Mouse (Mus musculus) kidney, embryonic 14.5 days (tissue): ENCODE results near the gene Rara. TPM values are rescaled to one million over a fixed set of nuclear protein-coding genes. Genes with fewer than 3 reads are reported as not detected.
"Not testable (repeated sequence)": the region's sequence is repeated elsewhere in the genome, so short reads cannot be mapped to it uniquely, and the experiment has no call there.

Experiments
- ATAC-seq: fragments of 200-750 bp; cut with Nextera tagmentation; 2 replicates; pipeline ENCODE4 v1.8.0; 2017; ENCODE audit warnings: moderate number of reproducible peaks, mild to moderate bottlenecking, moderate TSS enrichment, moderate library complexity; ENCODE audit not compliant: low FRiP score, low TSS enrichment
- H3K27ac ChIP-seq: fragments of 300-500 bp; sonication (generic); 2 replicates; pipeline ENCODE4 v1.5.1; 2014; ENCODE audit warnings: low read depth, mild to moderate bottlenecking, low read length, moderate library complexity, mixed read lengths
- H3K27me3 ChIP-seq: fragments of 300-500 bp; sonication (generic); 2 replicates; pipeline ENCODE4 v1.6.1; 2014; ENCODE audit warnings: mild to moderate bottlenecking, low read length; ENCODE audit not compliant: control insufficient read depth, insufficient read depth
- H3K36me3 ChIP-seq: fragments of 300-500 bp; sonication (generic); 2 replicates; pipeline ENCODE4 v1.6.1; 2014; ENCODE audit warnings: low read length, mixed read lengths; ENCODE audit not compliant: control insufficient read depth, insufficient read depth
- H3K4me1 ChIP-seq: fragments of 300-500 bp; sonication (generic); 2 replicates; pipeline ENCODE4 v1.6.1; 2014; ENCODE audit warnings: low read length, mixed read lengths; ENCODE audit not compliant: control insufficient read depth, insufficient read depth
- H3K4me2 ChIP-seq: fragments of 300-500 bp; sonication (generic); replicated peaks from 2 replicates; pipeline ENCODE4 v1.6.1; 2014; ENCODE audit warnings: low read depth, mild to moderate bottlenecking, low read length
- H3K4me3 ChIP-seq: fragments of 300-500 bp; sonication (generic); 2 replicates; pipeline ENCODE4 v1.5.1; 2014; ENCODE audit warnings: mild to moderate bottlenecking, low read length
- H3K9ac ChIP-seq: fragments of 300-500 bp; sonication (generic); 2 replicates; pipeline ENCODE4 v1.6.1; 2014; ENCODE audit warnings: low read depth, mild to moderate bottlenecking, low read length, moderate library complexity
- H3K9me3 ChIP-seq: fragments of 300-500 bp; sonication (generic); 2 replicates; pipeline ENCODE4 v1.6.1; 2016; ENCODE audit warnings: low read length; ENCODE audit not compliant: control insufficient read depth
- WGBS: fragments of 180-500 bp; shearing (Covaris S2); extraction: QIAGEN DNeasy Blood & Tissue Kit; methylation state at CpG from one replicate; pipeline ENCODE4 v1.1.7; 2014; 5-methylcytosine and 5-hydroxymethylcytosine counted together
- polyA plus RNA-seq: library from polyadenylated mRNA; unstranded; fragments of >200 nt; fragmentation: Nextera tagmentation; extraction: Ambion mirVana; gene quantifications from 2 replicates; pipeline ENCODE4 v1.2.1, GENCODE M21; 2014

The Rara gene
- polyA plus RNA-seq, 1 experiment from 2014 or later, result 36.7 TPM

GRCm38 (mm10) chr11:98905583-98905982 lies 22.0 kb upstream of the Rara start:
- Histone ChIP-seq H3K4me2 (no peak overlapping the region), H3K27me3 (no peaks in the 10 kb centered on the region), H3K9ac (no peak overlapping the region), H3K4me3 (no peak overlapping the region), H3K36me3 (peaks cover 22% of the 10 kb centered on the region), H3K4me1 (peaks cover 35% of the 10 kb centered on the region), H3K9me3 (no peaks in the 10 kb centered on the region), H3K27ac (peak overlapping the region; percentile 68; the same call in 1 of the 2 replicates)
- 77% methylated on average over 4 of the region's 4 CpGs for WGBS
- no peak for ATAC-seq

DNA sequence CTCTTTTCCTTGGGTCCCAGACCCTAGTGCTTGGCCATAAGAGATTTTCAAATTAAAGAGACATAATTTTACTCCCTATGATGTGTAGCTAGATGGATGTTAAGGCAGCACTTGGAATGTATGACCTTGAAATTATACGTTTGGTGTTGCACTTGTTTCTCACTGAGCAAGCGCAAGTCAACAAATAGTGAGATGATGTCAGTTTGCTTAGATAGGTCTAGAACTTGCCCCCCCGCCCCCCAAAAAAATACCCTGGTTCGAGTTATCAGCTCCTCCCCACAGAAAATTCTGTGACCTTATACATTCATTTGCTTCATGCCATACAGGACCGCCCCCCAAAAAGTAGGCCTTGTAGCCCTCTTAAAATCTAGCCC lies 20.6 kb upstream of the Rara start:
- peaks cover 35% of the 10 kb centered on the region for H3K4me1 ChIP-seq
- 60% methylated on average over 5 of the region's 5 CpGs for WGBS
- no peaks in the 10 kb centered on the region for H3K9me3 ChIP-seq
- no peaks in the 10 kb centered on the region for H3K27me3 ChIP-seq
- no peak for ATAC-seq
- peak overlapping the region; percentile 47; the same call in 1 of the 2 replicates for H3K9ac ChIP-seq
- no peak overlapping the region for H3K27ac ChIP-seq
- peak overlapping the region; percentile 93 for H3K4me2 ChIP-seq
- peaks cover 25% of the 10 kb centered on the region for H3K36me3 ChIP-seq
- H3K4me3 ChIP-seq, result peak overlapping the region; percentile 19; the same call in 1 of the 2 replicates

GRCm38 (mm10) chr11:98907437-98908173 lies 20.0 kb upstream of the Rara start, which contains the start of gene Cdc6:
Gene Cdc6, plus strand, starts transcription at chr11:98907801.
- Histone ChIP-seq H3K36me3 (peaks cover 28% of the 10 kb centered on the region), H3K4me3 (peak within 1 kb of the TSS; percentile 66), H3K9ac (peak within 1 kb of the TSS; percentile 67), H3K27me3 (no peaks in the 10 kb centered on the region), H3K27ac (peak within 1 kb of the TSS; percentile 59; the same call in 1 of the 2 replicates), H3K9me3 (no peaks in the 10 kb centered on the region), H3K4me1 (peaks cover 30% of the 10 kb centered on the region), H3K4me2 (peak within 1 kb of the TSS; percentile 93)
- ATAC-seq, result peak; percentile 96
- WGBS, result under 1% methylated on average over 49 of the region's 49 CpGs

- peak overlapping the region; percentile 66; the same call in 1 of the 2 replicates for H3K4me3 ChIP-seq
- peak overlapping the region; percentile 93; the same call in 1 of the 2 replicates for H3K4me2 ChIP-seq
- H3K9ac ChIP-seq, result peak overlapping the region; percentile 40
- 52% methylated on average over 6 of the region's 6 CpGs for WGBS
- peaks cover 48% of the 10 kb centered on the region for H3K36me3 ChIP-seq
- H3K4me1 ChIP-seq, result peaks cover 20% of the 10 kb centered on the region
- H3K27ac ChIP-seq, result no peak overlapping the region
- no peak for ATAC-seq
- no peaks in the 10 kb centered on the region for H3K27me3 ChIP-seq
- H3K9me3 ChIP-seq, result no peaks in the 10 kb centered on the region
Measured at GRCm38 (mm10) chr11:98909654-98910053, 18.0 kb upstream of the Rara start.

GRCm38 (mm10) chr11:98910415-98910814 lies 17.2 kb upstream of the Rara start:
- Histone ChIP-seq H3K27me3 (no peaks in the 10 kb centered on the region), H3K36me3 (peaks cover 55% of the 10 kb centered on the region), H3K4me3 (no peak overlapping the region), H3K9ac (no peak overlapping the region), H3K27ac (no peak overlapping the region), H3K4me2 (no peak overlapping the region), H3K4me1 (peaks cover 20% of the 10 kb centered on the region), H3K9me3 (no peaks in the 10 kb centered on the region)
- WGBS, result 90% methylated on average over 11 of the region's 11 CpGs
- no peak for ATAC-seq

DNA sequence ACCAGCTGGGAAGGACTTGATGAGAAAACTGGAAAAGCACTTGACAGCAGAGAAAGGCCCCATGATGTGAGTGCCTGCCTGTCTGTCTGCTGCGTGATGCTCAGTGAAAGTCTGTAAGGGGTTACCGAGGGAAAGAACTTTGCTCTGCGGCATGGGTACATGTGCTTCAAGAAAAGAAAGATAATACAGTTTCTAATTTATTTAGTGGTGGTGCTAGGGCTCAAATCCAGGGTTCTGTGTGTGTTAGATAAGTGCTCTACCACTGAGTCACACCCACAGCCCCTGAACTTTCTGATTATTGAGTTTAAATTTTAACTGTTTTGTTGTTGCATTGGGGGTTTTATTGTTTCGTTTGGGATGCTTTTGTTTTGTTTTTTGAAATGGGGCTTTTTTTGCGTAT lies 16.1 kb upstream of the Rara start:
- Histone ChIP-seq H3K9ac (no peak overlapping the region), H3K4me3 (no peak overlapping the region), H3K9me3 (no peaks in the 10 kb centered on the region), H3K4me2 (no peak overlapping the region), H3K27me3 (no peaks in the 10 kb centered on the region), H3K27ac (no peak overlapping the region), H3K4me1 (peaks cover 15% of the 10 kb centered on the region), H3K36me3 (peaks cover 60% of the 10 kb centered on the region)
- no peak for ATAC-seq
- 83% methylated on average over 5 of the region's 5 CpGs for WGBS

DNA sequence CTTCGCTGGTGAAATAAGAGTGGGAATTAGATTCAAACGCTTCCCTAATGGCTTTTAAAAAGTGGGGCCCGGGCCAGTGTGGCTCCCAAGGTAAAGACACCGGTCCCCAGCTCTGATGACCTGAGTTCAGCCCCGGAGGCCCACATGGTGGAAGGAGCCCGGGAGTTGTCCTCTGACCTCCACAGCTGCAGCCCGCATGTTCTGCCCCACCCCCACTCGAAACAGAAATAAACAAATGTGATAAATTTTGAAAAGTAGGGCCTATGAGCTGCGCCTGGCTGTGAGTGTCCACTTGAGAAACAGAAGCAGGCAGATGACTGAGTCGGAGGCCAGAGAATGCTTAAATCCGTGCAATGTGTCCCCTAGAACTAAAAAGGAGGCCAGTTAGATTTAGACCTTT lies 13.4 kb upstream of the Rara start:
- no peak overlapping the region for H3K27ac ChIP-seq
- ATAC-seq, result no peak
- no peak overlapping the region for H3K9ac ChIP-seq
- H3K27me3 ChIP-seq, result no peaks in the 10 kb centered on the region
- no peaks in the 10 kb centered on the region for H3K9me3 ChIP-seq
- H3K4me2 ChIP-seq, result no peak overlapping the region
- H3K36me3 ChIP-seq, result peaks cover 84% of the 10 kb centered on the region
- WGBS, result 62% methylated on average over 11 of the region's 11 CpGs
- H3K4me3 ChIP-seq, result no peak overlapping the region
- peaks cover 4% of the 10 kb centered on the region for H3K4me1 ChIP-seq

GRCm38 (mm10) chr11:98916376-98916775 lies 11.2 kb upstream of the Rara start:
- H3K4me3 ChIP-seq, H3K4me1 ChIP-seq, H3K4me2 ChIP-seq, H3K27me3 ChIP-seq, H3K27ac ChIP-seq, ATAC-seq, H3K9me3 ChIP-seq, H3K9ac ChIP-seq: not testable (repeated sequence)
- peaks cover 84% of the 10 kb centered on the region for H3K36me3 ChIP-seq
- 96% methylated on average over 3 of the region's 3 CpGs for whole genome bisulfite sequencing

DNA sequence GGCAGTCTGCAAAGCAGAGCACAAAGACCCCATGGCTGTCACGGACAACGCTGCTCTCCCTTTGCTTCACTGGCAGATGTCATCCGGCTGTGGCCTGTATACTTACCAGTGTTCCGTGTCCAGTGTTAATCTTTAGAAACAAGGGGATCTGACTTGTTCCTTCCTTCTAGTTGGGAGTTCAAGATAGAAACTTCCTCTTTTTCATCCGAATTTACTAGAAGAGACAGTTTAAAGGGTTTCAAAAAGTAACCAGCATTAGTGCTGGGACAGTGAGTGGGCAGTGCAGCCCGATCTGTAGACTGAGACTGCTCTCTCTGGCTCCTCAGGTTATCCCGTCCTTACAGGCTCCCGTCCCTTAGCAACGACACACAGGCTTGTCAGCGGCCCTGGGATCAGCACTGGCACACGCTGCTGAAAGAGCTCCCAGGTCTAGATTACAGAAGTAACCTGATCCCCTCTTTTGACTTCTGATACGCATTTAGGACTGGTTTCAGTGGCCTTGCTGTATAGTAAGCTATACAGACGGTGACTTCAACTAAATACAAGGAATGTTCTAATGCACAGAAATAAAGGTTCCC lies 10.1 kb upstream of the Rara start:
- H3K4me1 ChIP-seq, result 0 out of 2 replicates have a peak, but pooled peaks cover 2% of the 10 kb centered on the region
- H3K4me3 ChIP-seq, result no peak overlapping the region
- H3K9me3 ChIP-seq, result no peaks in the 10 kb centered on the region
- H3K4me2 ChIP-seq, result no peak overlapping the region
- no peak overlapping the region for H3K9ac ChIP-seq
- 62% methylated on average over 13 of the region's 13 CpGs for WGBS
- peaks cover 73% of the 10 kb centered on the region for H3K36me3 ChIP-seq
- ATAC-seq, result no peak
- H3K27me3 ChIP-seq, result no peaks in the 10 kb centered on the region
- H3K27ac ChIP-seq, result no peak overlapping the region
